Mouse (Mus musculus) frontal cortex, postnatal 25 days (tissue): ENCODE data around the gene Lgals9.

Source experiments
- DNase-seq, 2 experiments: peaks; one replicate each; pipeline ENCODE4 v3.0.0; 2022; ENCODE audit warnings: low spot score in 2 of 2

Gene Lgals9

DNA sequence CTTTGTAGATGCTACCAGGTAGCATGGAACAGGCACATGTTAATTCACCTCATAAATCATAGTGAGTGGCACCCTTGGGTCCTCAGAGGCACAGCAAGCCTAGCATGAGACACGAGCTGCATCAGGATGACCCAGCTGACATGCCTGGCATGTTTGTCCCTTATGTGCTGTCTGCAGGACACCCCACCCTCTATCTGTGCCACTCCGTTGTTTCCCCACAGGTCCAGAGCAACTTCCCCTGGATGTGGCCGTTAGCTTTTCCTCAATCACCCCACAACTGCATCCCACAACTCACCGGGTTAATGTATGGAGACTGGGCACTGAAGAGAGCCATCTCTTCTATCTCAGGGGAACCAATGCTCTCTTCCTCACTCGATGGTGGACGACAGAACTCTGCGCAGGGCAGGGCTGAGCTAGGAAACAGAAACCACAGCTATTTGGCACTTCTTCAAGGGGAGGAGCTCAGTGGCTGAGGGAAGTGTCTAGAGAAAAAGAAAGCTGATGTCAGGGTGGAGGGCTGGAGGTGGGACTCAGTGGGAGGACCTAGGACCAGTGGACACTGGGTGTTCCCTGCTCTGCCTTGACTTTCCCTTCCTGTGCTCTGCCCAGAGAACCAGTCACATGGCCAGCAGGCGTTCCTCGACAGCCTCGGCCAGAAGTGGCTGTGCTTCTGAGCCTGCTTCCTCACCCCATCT is at the start of gene Lgals9:
Gene Lgals9, minus strand, starts transcription at position 464 of the 695 bp plus-strand sequence.
- DNase-seq, result no peak

DNA sequence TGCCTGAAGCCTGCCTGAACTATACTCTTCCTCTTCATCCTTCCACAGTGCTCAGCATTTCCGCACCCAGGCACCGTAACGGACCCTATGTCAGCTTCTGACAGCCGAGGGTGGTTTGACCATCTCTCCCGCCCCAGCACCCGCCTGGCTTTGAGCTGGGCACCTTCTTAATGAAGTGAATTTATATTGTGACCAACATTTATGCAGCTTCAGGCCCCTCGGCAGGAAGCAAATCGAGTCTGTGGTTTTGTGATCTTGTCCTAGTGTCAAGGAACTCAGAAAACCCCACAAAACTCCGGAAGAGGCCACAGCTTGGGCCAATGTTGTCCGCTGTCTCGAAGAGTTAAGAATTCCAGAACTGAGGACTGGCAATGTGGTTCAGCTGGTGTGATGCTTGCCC is 48.9 kb upstream of the Lgals9 start:
- no peak for DNase-seq

DNA sequence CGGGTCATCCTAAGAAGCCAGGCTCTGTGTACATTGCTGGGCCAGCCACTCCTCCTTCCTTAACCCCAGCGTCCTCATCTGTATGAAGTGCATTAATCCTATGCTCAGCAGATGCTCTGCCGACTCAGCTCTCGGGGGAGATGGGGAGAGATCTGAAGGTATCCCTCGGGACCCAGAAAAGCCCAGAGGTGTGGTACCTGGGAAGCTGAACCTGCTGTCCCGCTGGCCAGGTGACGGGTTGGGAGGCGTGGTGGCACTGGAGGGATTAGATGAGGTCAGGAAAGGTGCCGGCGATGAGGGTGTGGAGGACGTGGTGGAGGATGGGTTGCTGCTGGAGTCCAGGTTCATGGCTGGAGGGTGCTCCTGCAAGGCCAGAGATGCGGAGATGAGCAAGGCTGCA is 48.3 kb upstream of the Lgals9 start:
- no peak for DNase-seq

DNA sequence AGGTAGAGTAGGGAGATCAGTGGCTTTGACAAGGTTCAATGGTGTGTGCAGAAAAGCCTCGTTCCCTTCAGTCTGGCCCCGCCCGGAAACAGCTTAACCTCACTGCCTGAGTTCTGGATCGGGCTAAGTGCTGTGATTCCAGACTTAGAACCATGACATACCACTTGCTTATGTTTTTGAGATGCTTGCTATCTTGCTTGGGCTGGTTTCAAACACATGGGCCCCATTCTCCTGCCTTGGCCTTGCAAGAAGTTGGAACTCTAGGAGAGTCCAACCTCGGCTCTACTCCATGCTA is 46.7 kb upstream of the Lgals9 start:
- no peak for DNase-seq

DNA sequence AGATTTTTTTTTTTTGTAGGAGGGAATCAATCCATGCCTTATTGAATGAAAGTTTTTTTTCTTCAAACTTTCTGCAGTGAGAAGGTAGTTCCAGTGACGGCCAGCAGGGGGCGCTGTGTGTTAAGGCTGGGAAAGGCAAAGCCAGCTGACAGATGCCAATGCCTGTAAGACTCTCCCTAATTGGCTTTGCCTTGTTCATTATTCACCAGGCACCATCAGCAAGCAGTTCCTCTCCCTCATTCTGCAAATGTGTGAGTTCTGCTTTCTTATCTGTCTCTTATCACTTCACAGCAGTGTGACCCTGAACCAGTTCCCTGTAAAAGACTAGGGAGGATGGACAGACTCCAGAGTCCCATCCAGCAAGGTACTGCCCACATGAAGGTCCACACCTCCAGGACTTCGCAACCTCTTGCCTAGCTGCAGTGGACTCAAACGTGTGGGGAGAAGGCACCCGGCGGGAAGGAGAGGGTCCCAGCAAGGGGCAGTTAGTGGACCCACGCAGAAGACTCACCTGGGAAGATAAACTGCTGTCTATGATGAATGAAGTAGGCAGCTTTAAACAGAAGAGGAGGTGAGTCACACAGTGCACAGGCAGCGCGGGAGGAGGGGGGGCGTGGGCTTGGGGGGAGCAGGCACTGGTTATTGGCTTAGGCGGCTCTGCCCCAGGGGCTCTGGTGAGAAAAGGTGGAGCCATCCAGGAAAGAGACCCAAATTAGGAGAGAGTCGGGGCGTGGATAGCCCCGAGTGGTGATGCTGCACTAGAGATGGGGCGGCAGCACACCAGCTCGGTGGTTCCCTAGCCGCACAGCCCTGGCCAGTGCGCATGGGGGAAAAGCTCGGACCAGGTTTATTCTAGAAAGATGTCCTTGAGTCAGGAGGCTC is 46.1 kb upstream of the Lgals9 start:
- peak; percentile 84 for DNase-seq

DNA sequence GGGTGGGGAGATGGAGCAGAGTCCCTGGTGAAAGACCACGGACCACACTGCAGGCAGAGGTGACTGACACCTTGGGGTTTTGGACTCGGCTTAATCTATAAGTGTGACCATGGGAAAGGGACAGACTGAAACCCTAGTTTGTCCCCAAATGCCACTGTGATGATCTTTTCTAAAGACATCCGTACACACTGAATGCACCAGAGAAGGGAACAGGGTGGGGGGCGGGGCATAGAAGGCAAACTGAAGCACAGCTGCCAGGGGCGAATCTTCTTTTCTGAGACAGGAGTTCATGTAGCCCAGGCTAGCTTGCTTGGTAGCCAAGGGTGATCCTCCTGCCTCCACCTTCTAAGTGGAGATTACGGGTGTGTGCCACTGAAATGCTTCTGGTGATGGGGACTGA is 39.0 kb upstream of the Lgals9 start:
- no peak for DNase-seq

DNA sequence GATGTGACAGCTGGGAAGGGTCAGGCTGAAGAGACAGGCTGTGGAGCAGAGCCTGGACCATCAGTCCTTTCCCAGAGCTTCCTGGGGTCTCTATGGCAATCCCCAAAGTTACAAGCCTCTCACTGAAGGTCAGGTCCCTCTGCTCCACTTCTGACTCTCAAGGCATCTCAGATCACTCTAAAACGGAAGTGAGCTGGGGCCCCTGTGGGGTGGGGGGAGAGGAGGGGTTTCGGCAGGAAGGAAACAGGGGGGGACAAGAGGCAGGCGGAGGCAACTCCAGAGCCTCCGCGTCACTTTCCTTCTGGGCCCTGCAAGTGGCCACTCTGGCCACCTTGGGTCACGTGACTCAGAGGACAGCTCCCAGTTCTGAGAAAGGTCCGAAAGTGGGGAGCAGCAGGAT is 38.6 kb upstream of the Lgals9 start:
- no peak for DNase-seq

DNA sequence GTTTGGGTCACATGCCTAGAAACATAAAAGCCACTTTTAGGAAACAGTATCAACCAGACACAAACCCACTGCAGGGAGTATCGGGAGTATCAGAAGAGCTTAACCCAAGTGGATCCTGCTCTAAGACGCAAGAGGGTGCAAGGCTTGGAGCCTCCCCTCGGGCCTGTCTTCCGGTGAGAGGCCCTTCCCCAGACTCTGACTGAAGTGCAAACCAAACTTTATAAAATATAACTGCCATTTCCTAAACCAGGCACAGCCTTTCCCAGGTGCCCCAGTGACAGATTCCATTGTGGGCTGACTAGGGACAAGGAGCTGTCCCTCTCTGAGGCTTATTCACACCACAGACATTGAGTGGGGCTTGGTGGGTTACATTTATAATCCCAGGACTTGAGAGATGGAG is 38.1 kb upstream of the Lgals9 start:
- no peak for DNase-seq

DNA sequence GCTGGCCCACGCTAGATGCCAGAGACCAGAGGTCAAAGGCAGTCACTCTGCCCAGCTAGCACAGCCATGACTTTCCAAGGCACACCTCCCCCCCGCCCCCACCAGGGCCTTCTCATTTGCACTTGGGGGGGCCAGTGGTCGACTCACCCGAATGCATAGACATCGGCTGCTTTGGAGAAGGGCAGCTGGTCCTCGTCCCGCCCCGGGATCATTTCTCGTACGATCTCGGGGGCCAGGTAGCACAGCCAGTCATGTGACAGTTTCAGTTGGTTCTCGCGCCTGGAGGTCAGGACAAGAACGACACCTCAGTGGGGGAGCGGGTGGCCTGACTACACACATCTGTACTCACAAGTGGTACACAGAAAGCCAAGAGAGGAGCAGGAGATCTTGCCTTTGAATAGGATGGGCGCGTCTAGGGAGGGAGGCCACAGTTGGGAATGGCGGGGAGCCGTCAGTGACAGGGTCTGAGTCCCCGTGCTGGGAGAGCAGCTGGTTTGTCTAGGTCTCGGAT is 35.8 kb upstream of the Lgals9 start:
- no peak for DNase-seq

DNA sequence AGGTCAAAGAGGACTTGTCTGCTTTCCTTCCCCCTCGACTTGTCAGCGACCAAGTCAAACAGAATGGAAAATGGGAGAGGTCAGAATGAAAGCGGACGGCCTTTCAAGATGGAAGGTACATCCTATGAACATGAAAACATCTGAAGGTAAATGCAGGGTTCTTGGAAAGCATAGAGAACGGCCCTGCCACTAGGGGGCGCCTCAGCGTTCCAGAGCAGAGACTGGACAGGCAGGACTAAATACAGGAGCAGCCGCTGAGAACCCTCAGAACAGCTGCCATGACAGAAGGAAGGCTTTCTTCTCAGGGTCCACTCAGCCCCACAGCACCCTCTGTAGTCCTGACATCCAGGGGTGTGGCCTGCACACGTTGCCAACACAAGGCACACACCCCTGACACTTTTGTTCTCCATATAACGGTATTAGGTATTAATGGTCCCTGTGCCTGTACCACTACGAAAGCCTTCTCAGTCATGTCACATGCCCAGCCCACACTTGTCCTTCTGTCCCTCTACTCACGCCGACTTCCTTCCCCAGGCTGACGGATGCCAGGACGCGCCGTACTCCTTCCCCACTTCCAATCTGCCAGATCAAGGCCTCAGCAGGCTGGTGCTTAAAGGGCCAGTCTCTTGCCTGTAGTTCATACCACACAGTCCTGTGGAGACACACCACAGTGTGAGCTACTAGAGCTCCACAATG is 35.2 kb upstream of the Lgals9 start:
- DNase-seq, result no peak

DNA sequence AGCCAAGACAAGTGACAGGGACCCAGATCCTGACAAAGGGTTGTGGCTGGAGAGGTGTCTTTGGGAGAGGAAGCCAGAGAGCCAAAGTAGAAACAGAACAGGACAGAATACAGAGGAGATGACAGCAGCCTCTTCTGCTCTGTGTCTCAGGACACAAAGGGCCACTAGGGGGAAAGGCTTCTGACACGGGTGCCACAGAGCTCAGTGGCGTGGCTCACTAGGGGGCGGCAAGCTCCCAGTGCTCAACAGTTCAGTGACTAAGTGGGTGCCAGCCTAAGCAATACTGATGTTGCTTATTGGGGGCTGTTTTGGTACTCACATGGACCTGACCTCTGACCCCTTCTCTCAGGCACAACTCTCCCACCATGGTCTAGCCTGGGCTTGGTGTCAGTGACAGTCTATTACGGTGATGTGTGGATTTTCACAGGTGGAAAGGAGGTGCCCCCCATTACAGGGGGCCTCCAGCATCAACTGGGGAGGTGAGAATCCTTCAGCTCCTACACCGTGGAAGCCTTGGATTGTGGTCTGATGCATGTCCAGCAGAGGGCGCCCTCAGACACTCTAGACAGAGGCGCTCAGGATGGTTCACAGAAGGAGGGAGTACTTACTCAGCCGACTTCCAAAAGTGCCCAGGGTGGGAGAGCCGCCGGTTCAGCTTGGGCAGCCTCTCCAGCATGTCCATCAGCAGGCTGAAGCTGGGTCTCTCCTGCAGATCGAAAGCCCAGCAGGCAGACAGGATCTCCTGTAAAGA is 34.4 kb upstream of the Lgals9 start:
- peak; percentile 59 to 64 for DNase-seq

DNA sequence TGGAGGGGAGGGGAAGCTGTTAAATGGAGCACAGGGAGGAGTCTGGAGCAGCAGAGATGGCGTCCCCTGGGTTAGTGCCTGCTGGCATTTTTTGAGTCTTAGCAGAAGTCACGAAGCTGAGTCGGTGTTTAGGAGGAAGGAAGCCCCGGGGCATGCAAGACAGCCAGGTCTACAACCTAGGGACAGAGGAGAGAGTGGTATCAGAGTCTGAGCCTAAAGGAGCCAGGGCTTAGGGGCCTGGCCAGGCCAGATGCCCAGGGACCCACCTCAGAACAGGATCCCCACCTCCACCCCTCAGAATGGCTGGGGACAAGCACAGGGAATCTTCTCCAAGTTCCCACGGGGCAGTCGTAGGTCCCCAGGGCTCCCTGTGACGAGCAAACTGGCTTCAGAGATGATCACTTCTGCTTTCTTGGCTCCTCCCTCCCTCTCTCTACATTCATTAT is 32.4 kb upstream of the Lgals9 start:
- no peak for DNase-seq

DNA sequence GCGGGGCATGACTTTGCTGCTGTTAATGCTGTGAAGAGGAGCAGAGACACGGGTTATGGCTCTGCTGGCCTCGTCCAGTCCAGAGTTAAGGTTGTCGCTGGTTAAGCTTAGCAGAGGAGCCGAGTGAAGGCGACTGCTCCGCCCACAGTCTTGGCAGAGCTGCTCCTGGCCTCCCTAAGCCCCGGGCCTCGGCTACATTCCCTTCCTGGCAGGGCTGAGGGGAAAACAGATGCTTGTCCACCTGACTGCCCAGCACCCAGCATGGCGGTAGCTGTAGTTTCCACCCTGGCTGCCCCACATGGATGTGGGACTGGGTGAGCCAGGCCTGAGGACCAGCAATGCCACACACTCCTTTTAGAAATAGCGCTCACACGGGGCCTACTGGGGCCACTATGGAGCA is 31.5 kb upstream of the Lgals9 start:
- DNase-seq, result no peak

DNA sequence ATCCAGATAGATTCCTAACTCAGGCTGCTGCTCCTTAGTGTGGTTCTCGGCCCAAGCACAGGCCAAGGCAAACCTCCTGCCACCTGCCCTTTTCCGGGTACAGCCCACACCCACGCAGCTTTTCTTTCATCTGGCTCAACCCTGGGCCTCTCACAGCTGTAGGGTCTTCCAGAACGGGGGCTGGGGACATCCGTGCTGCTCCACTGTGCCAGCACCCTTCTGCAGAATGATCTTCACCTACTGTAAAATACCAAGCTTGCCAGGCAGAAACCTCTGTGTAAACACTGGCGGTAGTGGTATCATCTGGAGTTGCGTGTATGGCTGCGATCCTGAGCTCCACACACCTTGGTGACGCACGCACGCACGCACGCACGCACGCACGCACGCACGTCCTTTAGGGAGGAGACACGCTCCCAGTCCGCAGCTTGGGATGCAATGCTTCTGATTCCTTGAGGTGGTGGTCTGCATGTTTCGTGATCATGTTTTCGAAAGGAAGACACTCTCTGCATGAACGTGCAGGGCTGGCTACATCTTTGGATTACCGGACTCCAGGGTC is 31.0 kb upstream of the Lgals9 start:
- DNase-seq, result no peak

DNA sequence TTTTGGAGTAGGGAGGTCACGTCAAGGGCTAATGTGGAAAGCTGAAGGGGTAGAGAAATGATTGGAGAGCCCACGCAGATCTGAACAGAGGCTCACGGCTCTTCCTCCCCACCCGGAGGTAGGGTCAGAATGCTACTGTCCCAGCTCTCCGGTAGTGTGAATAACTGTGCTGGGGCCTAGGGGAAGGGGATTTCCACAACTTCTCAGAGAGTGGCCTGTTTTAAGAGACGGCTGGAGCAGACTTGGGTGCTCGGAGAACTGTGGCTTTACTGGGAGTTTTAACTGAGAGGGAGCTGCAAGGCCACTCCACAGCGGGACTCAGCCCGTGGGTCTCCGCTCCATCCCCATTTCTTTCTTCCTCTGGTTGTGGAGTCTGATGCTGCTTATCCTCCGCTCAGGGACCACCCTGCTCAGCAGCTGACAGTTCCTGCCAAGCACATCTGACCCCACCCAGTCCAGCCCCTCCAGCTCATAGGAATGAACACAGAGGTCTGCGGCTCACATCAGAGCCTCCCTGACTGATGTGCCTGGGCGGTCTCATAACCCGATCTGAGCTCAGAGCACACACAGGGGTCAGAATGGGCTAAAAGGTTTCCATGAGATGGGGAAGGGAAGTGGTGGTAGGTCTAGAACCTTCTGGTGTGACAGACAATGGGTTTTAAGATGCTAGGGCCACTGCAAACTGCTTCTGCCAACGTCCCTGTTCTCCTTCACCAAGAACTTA is 30.0 kb upstream of the Lgals9 start:
- no peak for DNase-seq

DNA sequence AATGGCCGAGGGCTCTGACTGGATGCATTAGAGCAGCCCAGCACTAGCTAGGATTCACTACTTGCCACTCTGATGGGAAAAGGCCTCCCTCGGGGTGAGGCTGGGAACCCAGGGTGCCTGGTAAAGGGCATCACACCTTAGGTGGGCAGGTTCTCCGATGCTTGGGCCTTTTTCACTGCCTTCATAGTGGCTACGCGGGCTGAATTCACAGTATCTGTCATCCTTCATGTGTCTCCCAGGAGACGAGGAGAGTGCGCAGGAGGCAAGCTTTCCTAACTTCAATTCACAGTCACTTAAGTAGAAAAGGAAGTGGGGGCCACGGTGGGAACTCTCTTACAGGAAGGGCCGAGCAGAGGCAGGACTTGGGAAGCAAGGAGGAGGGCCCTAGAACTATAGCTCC is 29.1 kb upstream of the Lgals9 start:
- no peak for DNase-seq

DNA sequence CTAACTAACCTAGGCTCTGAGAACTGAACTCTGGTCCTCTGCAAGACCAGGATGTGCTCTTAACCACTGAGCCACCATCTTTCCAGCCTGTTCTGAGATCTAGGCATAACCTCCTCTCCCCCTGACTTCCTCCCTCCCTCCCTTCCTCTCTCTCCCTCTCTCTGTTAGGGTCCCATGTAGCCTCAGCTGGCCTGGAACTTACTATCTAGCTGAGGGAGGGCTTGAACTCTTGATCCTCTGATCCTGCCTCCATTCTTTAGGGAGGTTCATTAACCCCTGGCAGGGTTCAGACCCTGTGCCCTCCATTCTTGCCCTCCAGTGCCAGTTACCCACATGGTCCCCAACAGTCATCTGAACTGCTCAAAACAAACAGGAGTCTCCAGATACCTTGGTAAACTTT is 28.3 kb upstream of the Lgals9 start:
- no peak for DNase-seq

DNA sequence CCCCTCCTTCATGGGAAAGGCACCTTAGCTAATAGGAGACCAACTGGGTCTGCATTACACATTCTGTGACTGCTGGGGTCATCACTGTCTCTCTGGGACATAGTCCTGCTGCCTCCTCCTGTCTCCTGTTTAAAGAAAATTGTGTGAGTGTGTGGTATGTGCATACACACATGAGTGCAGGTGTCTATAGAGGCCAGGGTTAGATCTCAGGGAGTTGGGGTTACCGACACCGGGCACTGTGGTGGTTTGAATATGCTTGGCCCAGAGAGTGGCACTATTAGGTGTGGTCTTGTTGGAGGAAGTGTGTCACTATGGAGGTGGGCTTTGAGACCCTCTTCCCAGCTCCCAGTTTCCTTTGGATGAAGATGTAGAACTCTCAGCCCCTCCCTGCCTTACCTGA is 27.8 kb upstream of the Lgals9 start:
- DNase-seq, result no peak

DNA sequence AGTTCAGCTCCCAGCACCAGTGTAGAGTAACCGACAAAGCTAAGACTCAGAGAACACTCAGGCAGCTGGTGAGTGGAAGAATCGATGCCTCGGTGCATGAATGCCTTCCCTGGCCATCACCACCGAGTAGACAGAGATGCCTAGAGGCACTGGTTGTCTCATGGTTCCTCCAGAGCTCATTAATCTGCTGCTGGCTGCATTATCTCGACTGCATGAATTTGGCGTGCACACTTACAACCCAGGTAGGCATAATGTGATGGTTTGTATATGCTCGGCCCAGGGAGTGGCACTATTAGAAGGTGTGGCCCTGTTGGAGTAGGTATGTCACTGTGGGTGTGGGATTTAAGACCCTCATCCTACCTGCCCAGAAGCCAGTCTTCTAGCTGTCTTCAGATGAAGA is 24.1 kb upstream of the Lgals9 start:
- DNase-seq, result no peak

DNA sequence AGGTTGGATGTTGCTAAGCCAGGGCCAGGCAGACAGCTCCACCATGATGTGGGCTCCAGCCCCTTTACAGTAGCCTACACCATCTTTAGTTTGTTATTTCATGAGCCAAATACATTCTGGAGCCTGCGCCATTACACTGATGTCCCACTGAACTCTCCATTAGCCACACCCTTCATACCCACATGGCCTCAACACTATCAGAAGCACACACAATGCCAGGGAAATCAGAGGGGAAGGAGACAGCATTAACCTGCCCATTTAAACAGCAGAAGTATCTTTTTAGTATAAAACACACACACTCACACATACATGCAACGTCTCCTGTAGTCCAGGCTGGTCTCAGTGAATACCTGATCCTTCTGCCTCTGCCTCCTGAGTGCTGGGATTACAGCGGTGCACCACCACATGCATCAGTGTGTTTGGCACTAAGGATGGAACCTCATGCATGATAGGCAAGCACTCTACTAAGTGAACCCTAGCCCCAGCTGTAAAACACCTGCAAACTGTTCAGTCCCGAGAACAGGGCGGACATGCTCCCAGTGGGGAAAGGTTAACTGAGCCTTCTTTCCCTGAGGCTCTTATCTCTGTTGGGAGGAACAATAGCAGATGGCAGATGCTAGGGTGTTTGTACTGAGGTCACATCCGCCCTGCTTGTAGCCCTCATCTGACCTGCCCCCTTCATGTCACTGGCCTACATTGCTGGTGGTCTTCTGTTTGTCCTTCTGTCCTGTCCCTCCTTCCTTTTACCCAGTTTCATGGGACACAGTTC is 23.4 kb upstream of the Lgals9 start:
- no peak for DNase-seq
